Mouse (Mus musculus) stomach, embryonic 14.5 days (tissue): ENCODE data around the gene Vmn2r112. TPM values are rescaled to one million over a fixed set of nuclear protein-coding genes. Genes with fewer than 3 reads are reported as not detected.
"Not testable (repeated sequence)": the region's sequence is repeated elsewhere in the genome, so short reads cannot be mapped to it uniquely, and the experiment has no call there.

Source experiments
- ATAC-seq: fragments of 200-750 bp; cut with Nextera tagmentation; 2 replicates; pipeline ENCODE4 v1.8.0; 2017; ENCODE audit warnings: low read depth, moderate TSS enrichment; ENCODE audit not compliant: insufficient number of reproducible peaks, insufficient read depth, low FRiP score
- H3K27ac ChIP-seq: fragments of 300-500 bp; sonication (generic); 2 replicates; pipeline ENCODE4 v1.5.1; 2014; ENCODE audit warnings: mild to moderate bottlenecking, low read length, moderate library complexity, mixed read lengths
- H3K27me3 ChIP-seq: fragments of 300-500 bp; sonication (generic); 2 replicates; pipeline ENCODE4 v1.6.1; 2014; ENCODE audit warnings: low read length, control low read depth, mixed read lengths; ENCODE audit not compliant: control insufficient read depth, insufficient read depth
- H3K36me3 ChIP-seq: fragments of 300-500 bp; sonication (generic); 2 replicates; pipeline ENCODE4 v1.6.1; 2014; ENCODE audit warnings: mild to moderate bottlenecking, control low read depth, low read length, moderate library complexity, mixed read lengths; ENCODE audit not compliant: control insufficient read depth, insufficient read depth
- H3K4me1 ChIP-seq: fragments of 300-500 bp; sonication (generic); 2 replicates; pipeline ENCODE4 v1.6.1; 2014; ENCODE audit warnings: low read length, control low read depth, mixed read lengths; ENCODE audit not compliant: control insufficient read depth, insufficient read depth
- H3K4me2 ChIP-seq: fragments of 300-500 bp; sonication (generic); replicated peaks from 2 replicates; pipeline ENCODE4 v1.6.1; 2014; ENCODE audit warnings: low read depth, low read length, control low read depth
- H3K4me3 ChIP-seq: fragments of 300-500 bp; sonication (generic); 2 replicates; pipeline ENCODE4 v1.5.1; 2014; ENCODE audit warnings: low read depth, low read length, control low read depth
- H3K9ac ChIP-seq: fragments of 300-500 bp; sonication (generic); replicated peaks from 2 replicates; pipeline ENCODE4 v1.6.1; 2014; ENCODE audit warnings: low read depth, mild to moderate bottlenecking, control low read depth, low read length, moderate library complexity, mixed read lengths
- H3K9me3 ChIP-seq: fragments of 300-500 bp; sonication (generic); 2 replicates; pipeline ENCODE4 v1.6.1; 2016; ENCODE audit warnings: low read depth, low read length, control low read depth; ENCODE audit not compliant: control insufficient read depth
- WGBS: fragments of 180-500 bp; shearing (Covaris S2); extraction: QIAGEN DNeasy Blood & Tissue Kit; methylation state at CpG from one replicate; pipeline ENCODE4 v1.1.7; 2014; 5-methylcytosine and 5-hydroxymethylcytosine counted together
- polyA plus RNA-seq: library from polyadenylated mRNA; unstranded; fragments of >200 nt; fragmentation: Nextera tagmentation; extraction: Ambion mirVana; gene quantifications from 2 replicates; pipeline ENCODE4 v1.2.1, GENCODE M21; 2014

The Vmn2r112 gene
- not detected in 2 replicates for polyA plus RNA-seq

GRCm38 (mm10) chr17:22600651-22601050, at the start of gene Vmn2r112:
Gene Vmn2r112 (plus strand): TSS chr17:22600951.
- H3K27me3 ChIP-seq, H3K9ac ChIP-seq, ATAC-seq, H3K4me3 ChIP-seq, H3K9me3 ChIP-seq, H3K36me3 ChIP-seq, H3K27ac ChIP-seq, H3K4me1 ChIP-seq, H3K4me2 ChIP-seq: not testable (repeated sequence)

GRCm38 (mm10) chr17:22573382-22573781, 27.4 kb upstream of the Vmn2r112 start, which contains the start of gene Vmn2r111:
Gene Vmn2r111 (minus strand): TSS chr17:22573482.
- WGBS = 63% methylated on average over 1 of the region's 1 CpGs

GRCm38 (mm10) chr17:22630646-22631045, 29.9 kb downstream of the Vmn2r112 start:
- WGBS = 70% methylated on average over 1 of the region's 1 CpGs
- no peak overlapping the region for H3K4me3 ChIP-seq
- H3K27ac ChIP-seq = no peak overlapping the region
- H3K9ac ChIP-seq = no peak overlapping the region
- H3K4me1 ChIP-seq = no peaks in the 10 kb centered on the region
- no peaks in the 10 kb centered on the region for H3K36me3 ChIP-seq
- H3K9me3 ChIP-seq = no peaks in the 10 kb centered on the region
- no peak overlapping the region for H3K4me2 ChIP-seq
- no peak for ATAC-seq
- no peaks in the 10 kb centered on the region for H3K27me3 ChIP-seq

More at GRCm38 (mm10) chr17:22573382-22573781, 27.4 kb upstream of the Vmn2r112 start, which contains the start of gene Vmn2r111:
- H3K27ac ChIP-seq, H3K9ac ChIP-seq, H3K4me3 ChIP-seq, H3K9me3 ChIP-seq, H3K4me2 ChIP-seq, H3K4me1 ChIP-seq, H3K36me3 ChIP-seq, H3K27me3 ChIP-seq, ATAC-seq: not testable (repeated sequence)

Other genes with a start within 250 kb of the Vmn2r112 start
- 14.6 and 15.7 TPM in 2 replicates for gene Zfp944, start 239.6 kb upstream of the Vmn2r112 start, polyA plus RNA-seq
- gene Zfp758, start 239.5 kb upstream of the Vmn2r112 start, polyA plus RNA-seq = 11.1 and 13.4 TPM in 2 replicates
- 18.1 and 19.2 TPM in 2 replicates for gene Zfp946, start 176.7 kb upstream of the Vmn2r112 start, polyA plus RNA-seq
- gene Vmn2r111, start 27.5 kb upstream of the Vmn2r112 start, polyA plus RNA-seq = not detected in 2 replicates